Mouse (Mus musculus): ENCODE measurements around the gene Cyp2j13.

DNA sequence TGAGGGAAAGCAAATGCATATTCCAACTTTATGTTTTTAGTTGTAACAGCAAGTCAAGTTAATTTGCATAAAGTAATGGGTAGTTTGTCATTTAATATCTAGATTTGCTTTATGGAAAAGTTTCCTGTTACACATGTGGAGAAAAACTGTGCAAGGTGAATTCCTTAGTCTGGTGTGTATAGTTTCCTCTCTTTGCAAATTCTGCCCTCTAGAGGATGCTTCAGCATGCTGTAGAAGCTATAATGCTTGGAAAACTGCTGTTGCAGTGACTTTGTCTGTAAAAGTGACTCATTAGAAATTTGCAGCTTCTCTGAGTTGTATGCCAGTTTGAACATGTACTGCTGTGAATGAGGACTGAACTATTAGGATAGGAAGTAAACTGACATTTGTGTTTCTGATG, 54.5 kb downstream of the Cyp2j13 start:
- TF ChIP-seq CTCF (IDR thresholded peaks at IDR 0.05; ENCODE audit: borderline replicate concordance, insufficient read depth, low read length) (no peak), POLR2A (IDR thresholded peaks at IDR 0.05; ENCODE audit: low read depth, low read length) (no peak)
